Comparison of ENCODE assay signal across 29 mouse cellular contexts in the genomic region with DNA sequence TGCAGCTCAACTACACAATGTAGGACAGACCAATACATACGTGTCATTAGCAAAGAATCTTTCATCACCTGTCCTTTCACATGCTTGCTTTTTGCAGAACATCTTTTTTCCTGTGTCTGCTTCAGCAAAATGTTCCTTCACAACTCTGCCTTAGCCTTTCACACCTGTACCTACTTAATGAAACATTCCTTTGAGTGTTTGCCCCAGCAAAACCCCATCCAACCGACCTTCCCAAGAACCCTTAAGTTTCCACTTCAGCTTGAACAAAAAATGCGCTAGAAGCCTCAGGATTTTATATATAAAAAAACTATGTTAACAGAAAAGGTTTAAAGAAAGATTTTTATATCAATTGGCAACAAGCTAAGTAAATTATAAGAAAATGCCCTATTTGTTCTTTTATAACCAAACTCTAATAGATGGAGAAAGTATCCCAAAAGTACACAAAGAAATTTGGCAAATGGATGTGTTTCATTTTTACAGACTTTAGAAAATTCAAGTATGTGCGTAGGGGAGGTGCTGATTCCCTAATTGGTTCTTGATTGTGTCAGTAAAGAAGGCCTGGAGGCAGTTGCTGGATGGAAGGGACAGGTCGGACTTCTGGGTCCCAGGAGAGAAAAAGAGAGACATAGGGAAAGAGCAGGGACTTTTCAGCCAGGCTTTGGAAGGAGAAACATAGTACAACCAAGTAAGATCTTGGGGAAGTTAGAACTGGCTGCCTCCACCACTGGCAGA. TPM values are rescaled to one million over a fixed set of nuclear protein-coding genes. Genes with fewer than 3 reads are reported as not detected.
DNase-seq lines count a peak whose midpoint lies in the region; ATAC-seq and TF ChIP-seq lines count a peak whose summit lies in the region.
"Had no signal": no experiment of that assay in that cellular context is flagged by ENCODE, and none has a peak within 500 bp of the region (broad histone marks: within the 10 kb centered on the region; RNA-seq: fewer than 3 reads in every experiment).

No protein-coding gene starts in this region.

- peak overlapping the region; percentile 82 for H3K27ac ChIP-seq in lung, embryonic 15.5 days
- no peak overlapping the region for H3K27ac ChIP-seq in lung, postnatal 0 days (ENCODE audit: low read length)
- H3K27ac ChIP-seq: embryonic facial prominence, embryonic 13.5 days; embryonic facial prominence, embryonic 15.5 days; forebrain, embryonic 10.5 days; forebrain, embryonic 12.5 days had no signal

- H3K9ac ChIP-seq in lung, embryonic 15.5 days, result no peak overlapping the region
- no peak overlapping the region for H3K9ac ChIP-seq in lung, postnatal 0 days (replicated peaks; ENCODE audit: low read depth)
- H3K9ac ChIP-seq: embryonic facial prominence, embryonic 13.5 days; embryonic facial prominence, embryonic 15.5 days; forebrain, embryonic 12.5 days had no signal

- no peaks in the 10 kb centered on the region for H3K36me3 ChIP-seq in lung, embryonic 15.5 days
- no peaks in the 10 kb centered on the region for H3K36me3 ChIP-seq in lung, postnatal 0 days (ENCODE audit: insufficient read depth, low read length)
- H3K36me3 ChIP-seq: embryonic facial prominence, embryonic 13.5 days; embryonic facial prominence, embryonic 15.5 days; forebrain, embryonic 10.5 days; forebrain, embryonic 12.5 days; G1E had no signal

- H3K9me3 ChIP-seq in lung, embryonic 15.5 days, result no peaks in the 10 kb centered on the region
- no peaks in the 10 kb centered on the region for H3K9me3 ChIP-seq in lung, postnatal 0 days (ENCODE audit: low read length)
- H3K9me3 ChIP-seq: embryonic facial prominence, embryonic 13.5 days; embryonic facial prominence, embryonic 15.5 days; G1E had no signal

- no peak overlapping the region for H3K4me2 ChIP-seq in lung, embryonic 15.5 days
- H3K4me2 ChIP-seq in lung, postnatal 0 days (replicated peaks; ENCODE audit: low read depth, low read length), result no peak overlapping the region
- H3K4me2 ChIP-seq: embryonic facial prominence, embryonic 13.5 days; embryonic facial prominence, embryonic 15.5 days; forebrain, embryonic 12.5 days had no signal

- TF ChIP-seq POLR2A in lung, adult 2 months (IDR thresholded peaks at IDR 0.05; ENCODE audit: borderline replicate concordance, extremely low read depth, low read depth, low read length), result no peak

- no peak; the same call in 1 of the 2 replicates for ATAC-seq in lung, embryonic 15.5 days (ENCODE audit: borderline replicate concordance, extremely low read depth, low FRiP score, low TSS enrichment)
- ATAC-seq in lung, postnatal 0 days, result peak; percentile 84
- no peak for ATAC-seq in megakaryocyte-erythroid progenitor cell, adult 5-6 weeks (replicated peaks; ENCODE audit: low FRiP score, low TSS enrichment, poor library complexity, severe bottlenecking)
- ATAC-seq: activated CD4-positive, CD25-positive, alpha-beta regulatory T cell, adult 4 months; CD4-positive, CD25-positive, alpha-beta regulatory T cell, adult 4 months; forebrain, embryonic 14.5 days; Patski had no signal

- 0 out of 2 replicates have a peak, but pooled peaks cover 5% of the 10 kb centered on the region for H3K4me1 ChIP-seq in lung, embryonic 15.5 days
- H3K4me1 ChIP-seq in lung, adult 2 months (ENCODE audit: control insufficient read depth, insufficient read depth, low read length), result no peaks in the 10 kb centered on the region
- no peaks in the 10 kb centered on the region for H3K4me1 ChIP-seq in lung, postnatal 0 days (ENCODE audit: insufficient read depth, low read depth, low read length)
- H3K4me1 ChIP-seq: embryonic facial prominence, embryonic 13.5 days; embryonic facial prominence, embryonic 15.5 days; forebrain, embryonic 10.5 days; forebrain, embryonic 12.5 days had no signal

- DNase-seq in heart, adult 11 months, result peak; percentile 39
- no peak for DNase-seq in heart, adult 18-20 months
- DNase-seq in lung, adult 2 months, result no peak
- DNase-seq in lung, postnatal 0 days (ENCODE audit: low spot score), result peak; percentile 74
- DNase-seq in lung, postnatal 14 days, result no peak
- peak; percentile 11 for DNase-seq in lung, postnatal 36 days
- DNase-seq: adrenal gland, adult 8-10 months; adrenal gland, postnatal 36 days; B cell, adult 2 months; cerebellum, adult 11 months; cerebellum, adult 18-20 months; cerebellum, adult 8-10 months; cerebellum, adult 9-11 months; cerebellum, postnatal 14 days; cerebellum, postnatal 36 days; embryo, embryonic 11 days had no signal

- no peaks in the 10 kb centered on the region for H3K27me3 ChIP-seq in lung, embryonic 15.5 days
- no peaks in the 10 kb centered on the region for H3K27me3 ChIP-seq in lung, postnatal 0 days (replicated peaks; ENCODE audit: insufficient read depth, low read length)
- H3K27me3 ChIP-seq: CH12.LX; embryonic facial prominence, embryonic 13.5 days; embryonic facial prominence, embryonic 15.5 days; forebrain, embryonic 12.5 days had no signal

- WGBS in lung, embryonic 15.5 days, result 48% methylated on average over 5 of the region's 5 CpGs
- 59% methylated on average over 5 of the region's 5 CpGs for WGBS in lung, adult 2 months
- WGBS in lung, postnatal 0 days, result 50% methylated on average over 5 of the region's 5 CpGs

- no peak for TF ChIP-seq CTCF in lung, adult 2 months (IDR thresholded peaks at IDR 0.05; ENCODE audit: insufficient read depth, low read length)
- TF ChIP-seq CTCF in lung, postnatal 0 days (IDR thresholded peaks at IDR 0.05), result no peak

- peak; percentile 29; the same call in 1 of the 2 replicates for TF ChIP-seq EP300 in lung, postnatal 0 days (IDR thresholded peaks at IDR 0.05)

- no peak overlapping the region for H3K4me3 ChIP-seq in lung, embryonic 15.5 days
- H3K4me3 ChIP-seq in lung, adult 2 months (replicated peaks; ENCODE audit: extremely low read depth, low read depth, low read length), result no peak overlapping the region
- H3K4me3 ChIP-seq in lung, postnatal 0 days (ENCODE audit: low read depth, low read length), result no peak overlapping the region
- H3K4me3 ChIP-seq: embryonic facial prominence, embryonic 13.5 days; embryonic facial prominence, embryonic 15.5 days; erythroblast, embryonic 14.5 days; forebrain, embryonic 10.5 days; forebrain, embryonic 12.5 days had no signal

RNA-seq across cellular contexts. Expression of a gene that starts 9.5 kb away (rescaled TPM):
- total RNA-seq in heart, adult 18-20 months (2021), result 100 to 1,000 TPM; 141 to 143 TPM
- 46.4 and 47.1 TPM in 2 replicates for polyA plus RNA-seq in lung, embryonic 15.5 days (2015; fragmentation: Nextera tagmentation; extraction: Ambion mirVana)
- 41.8 and 47.5 TPM in 2 replicates for polyA plus RNA-seq in lung, adult 2 months (2012; rRNA removed)
- 39.1 and 40.1 TPM in 2 replicates for polyA plus RNA-seq in lung, postnatal 0 days (2015; fragmentation: Nextera tagmentation; extraction: Ambion mirVana)
- 21.0 and 26.1 TPM in 2 replicates for total RNA-seq in megakaryocyte-erythroid progenitor cell, adult 5-6 weeks (2014; fragmentation: Nextera tagmentation)
- 20.6 and 23.1 TPM in 2 replicates for total RNA-seq in megakaryocyte-erythroid progenitor cell, adult 5-6 weeks (2017)

RNA-seq across cellular contexts. Expression of a gene that starts 28.4 kb away (rescaled TPM):
- total RNA-seq in heart, adult 18-20 months (2021), result 10 to 100 TPM; 22.2 to 22.8 TPM
- polyA plus RNA-seq in lung, embryonic 15.5 days (2015; fragmentation: Nextera tagmentation; extraction: Ambion mirVana), result 51.0 and 55.5 TPM in 2 replicates
- 4.6 and 7.6 TPM in 2 replicates for polyA plus RNA-seq in lung, adult 2 months (2012; rRNA removed)
- 13.5 and 16.7 TPM in 2 replicates for polyA plus RNA-seq in lung, postnatal 0 days (2015; fragmentation: Nextera tagmentation; extraction: Ambion mirVana)
- 53.6 and 74.0 TPM in 2 replicates for total RNA-seq in megakaryocyte-erythroid progenitor cell, adult 5-6 weeks (2014; fragmentation: Nextera tagmentation)
- 42.2 and 74.4 TPM in 2 replicates for total RNA-seq in megakaryocyte-erythroid progenitor cell, adult 5-6 weeks (2017)

Comparison
In these comparisons a context has a peak if more than half of its experiments do, and no peak if none do; other contexts are left out.
1. DNase-seq: peak in heart, adult 11 months (single experiment), lung, postnatal 0 days (single experiment) and lung, postnatal 36 days (single experiment); none in heart, adult 18-20 months (0 of 2), lung, adult 2 months (single experiment) and lung, postnatal 14 days (single experiment).